Mouse (Mus musculus) heart, adult 2 months (tissue): ENCODE results near the gene Clip2. TPM values are rescaled to one million over a fixed set of nuclear protein-coding genes. Genes with fewer than 3 reads are reported as not detected.
A peak's percentile ranks its signal among the peaks of the same experiment; 100 is the strongest.

Source experiments
- DNase-seq, 2 experiments: peaks; one replicate each; pipeline ENCODE4 v3.0.0; 2021
- H3K27ac ChIP-seq: fragments of 200-600 bp; 2 replicates; pipeline ENCODE4 v1.8.1; 2022
- H3K27me3 ChIP-seq: fragments of 200-500 bp; 2 replicates; pipeline ENCODE4 v1.6.1; 2012; ENCODE audit warnings: mild to moderate bottlenecking, low read length, inconsistent platforms, mixed read lengths; ENCODE audit not compliant: control insufficient read depth, insufficient read depth
- H3K36me3 ChIP-seq: fragments of 200-500 bp; 2 replicates; pipeline ENCODE4 v1.6.1; 2012; ENCODE audit warnings: low read length, inconsistent platforms; ENCODE audit not compliant: control insufficient read depth, insufficient read depth
- H3K4me1 ChIP-seq: fragments of 200-500 bp; 2 replicates; pipeline ENCODE4 v1.6.1; 2011; ENCODE audit warnings: low read length; ENCODE audit not compliant: control insufficient read depth, insufficient read depth
- H3K4me3 ChIP-seq: fragments of 200-600 bp; 2 replicates; pipeline ENCODE4 v1.8.1; 2022
- H3K79me2 ChIP-seq: fragments of 200-500 bp; replicated peaks from 2 replicates; pipeline ENCODE4 v1.6.1; 2012; ENCODE audit warnings: mild to moderate bottlenecking, inconsistent platforms, low read length, moderate library complexity, mixed read lengths; ENCODE audit not compliant: control insufficient read depth, insufficient read depth
- H3K9ac ChIP-seq: fragments of 200-500 bp; 2 replicates; pipeline ENCODE4 v1.6.1; 2012; ENCODE audit warnings: low read depth, mild to moderate bottlenecking, control low read depth, inconsistent platforms, low read length, mixed read lengths
- CTCF ChIP-seq: fragments of 200-600 bp; IDR thresholded peaks from 2 replicates; pipeline ENCODE4 v1.8.1; 2022; ENCODE audit warnings: antibody characterized with exemption, mild to moderate bottlenecking, moderate library complexity
- EP300 ChIP-seq: fragments of 200-500 bp; IDR thresholded peaks from 2 replicates; pipeline ENCODE4 v1.6.1; 2011; ENCODE audit warnings: low read depth, low read length, control low read depth; ENCODE audit not compliant: insufficient read depth
- POLR2A ChIP-seq: fragments of 200-500 bp; IDR thresholded peaks from 2 replicates; pipeline ENCODE4 v1.6.1; 2011; ENCODE audit warnings: mild to moderate bottlenecking, low read depth, low read length, control low read depth; ENCODE audit not compliant: insufficient read depth
- WGBS: fragments of 180-500 bp; shearing (Covaris S2); methylation state at CpG from one replicate; pipeline ENCODE4 v1.1.7; 2018; 5-methylcytosine and 5-hydroxymethylcytosine counted together
- intact Hi-C: fragments of 180-260 bp; cut with DNase I; formaldehyde crosslinking; loops from one replicate; pipeline ENCODE4 v1.15.1; 2025
- microRNA-seq, 2 experiments: library from miRNA; unstranded; fragments of <30 nt; microRNA quantifications; one replicate each; pipeline ENCODE4 v1.2.0; 2021
- polyA plus RNA-seq: library from polyadenylated mRNA; depleted of rRNA; stranded (reverse); fragments of >200 nt; gene quantifications from 2 replicates; pipeline ENCODE4 v1.2.3, GENCODE M21; 2012; rRNA removed
- total RNA-seq, 2 experiments: library from RNA; stranded (reverse); gene quantifications; 2 replicates each; pipeline ENCODE4 v1.2.3; 2021

Gene Clip2
- total and polyA plus RNA-seq, 3 experiments, result 6.2 to 8.0 (median 7.0) TPM

DNA sequence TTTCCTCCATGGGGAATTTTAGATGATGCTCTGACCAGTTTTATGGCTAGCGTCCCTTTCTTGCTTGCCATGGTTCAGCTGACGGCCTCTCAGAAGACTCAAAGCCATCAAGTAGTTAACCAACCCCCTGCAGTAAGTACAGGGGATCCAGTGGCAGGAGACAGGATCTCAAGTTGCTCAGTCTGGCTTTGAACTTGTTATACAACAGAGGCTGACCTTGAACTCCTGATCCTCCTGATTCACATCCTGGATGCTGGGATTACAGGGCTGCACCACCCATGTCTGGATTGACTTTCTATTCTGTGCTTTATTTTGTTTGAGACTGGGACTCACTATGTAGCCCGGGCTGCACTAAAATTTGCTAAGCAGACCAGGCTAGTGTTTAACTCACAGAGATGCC is 110.2 kb downstream of the Clip2 start:
- Histone ChIP-seq H3K36me3 (no peaks in the 10 kb centered on the region), H3K4me1 (peaks cover 18% of the 10 kb centered on the region), H3K27me3 (no peaks in the 10 kb centered on the region), H3K9ac (no peak overlapping the region), H3K27ac (no peak overlapping the region), H3K4me3 (no peak overlapping the region), H3K79me2 (peaks cover 2% of the 10 kb centered on the region; the same call in 1 of the 2 replicates)
- DNase-seq, result no peak
- 92% methylated on average over 3 of the region's 3 CpGs for WGBS
- TF ChIP-seq EP300 (no peak), CTCF (no peak), POLR2A (no peak)
- intact Hi-C loops, result no loop called here

DNA sequence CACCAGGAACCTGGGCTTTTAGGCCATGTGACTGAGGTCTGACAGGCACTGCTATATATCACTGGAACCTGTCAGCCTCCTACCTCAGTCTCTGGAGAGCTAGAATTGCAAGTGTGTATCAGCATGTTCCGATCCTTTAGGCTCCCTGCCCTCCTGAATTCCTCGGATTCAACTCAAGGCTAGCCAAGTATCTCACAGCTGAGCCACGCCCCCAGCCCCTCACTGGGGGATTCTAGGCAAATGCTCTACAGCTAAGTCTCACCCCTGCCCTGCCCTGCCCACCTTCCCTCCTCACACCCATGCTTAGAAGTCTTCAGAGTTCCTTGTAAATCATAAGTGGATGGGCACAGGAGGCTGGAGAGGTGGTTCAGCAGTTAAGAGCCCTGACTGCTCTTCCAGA is 111.1 kb downstream of the Clip2 start:
- no peak for DNase-seq
- Histone ChIP-seq H3K4me1 (peaks cover 20% of the 10 kb centered on the region), H3K27me3 (no peaks in the 10 kb centered on the region), H3K4me3 (no peak overlapping the region), H3K36me3 (no peaks in the 10 kb centered on the region), H3K79me2 (peaks cover 2% of the 10 kb centered on the region; the same call in 1 of the 2 replicates), H3K9ac (no peak overlapping the region), H3K27ac (no peak overlapping the region)
- WGBS, result 35% methylated on average over 3 of the region's 3 CpGs
- intact Hi-C loops, result no loop called here
- TF ChIP-seq CTCF, result no peak
- no peak for TF ChIP-seq POLR2A
- TF ChIP-seq EP300, result no peak

DNA sequence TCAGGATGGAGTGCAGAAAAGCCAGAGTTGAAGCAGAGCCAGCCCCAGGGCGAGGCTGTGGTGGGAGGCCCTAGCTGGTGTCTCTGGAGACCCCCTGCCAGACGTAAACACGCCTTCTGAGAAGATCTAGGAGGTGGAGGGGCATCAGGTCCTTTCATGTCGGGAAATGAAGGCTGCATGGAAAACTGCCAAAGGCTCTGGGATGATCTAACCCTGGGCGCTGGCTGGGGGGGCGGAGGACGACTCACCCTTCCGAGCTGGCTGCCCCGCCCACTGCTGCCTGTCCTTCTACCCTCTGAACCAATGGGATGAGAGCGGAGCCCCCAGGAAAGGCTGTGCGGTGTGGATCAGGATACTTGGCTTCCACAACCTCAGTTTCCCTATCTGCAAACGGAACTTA is 112.1 kb downstream of the Clip2 start:
- TF ChIP-seq EP300, result no peak
- no peak for TF ChIP-seq CTCF
- TF ChIP-seq POLR2A, result no peak
- H3K4me3 ChIP-seq, result no peak overlapping the region
- intact Hi-C loops, result no loop called here
- H3K27ac ChIP-seq, result no peak overlapping the region; the same call in 1 of the 2 replicates
- peaks cover 2% of the 10 kb centered on the region; the same call in 1 of the 2 replicates for H3K79me2 ChIP-seq
- H3K4me1 ChIP-seq, result peaks cover 19% of the 10 kb centered on the region
- no peak overlapping the region for H3K9ac ChIP-seq
- 22% methylated on average over 12 of the region's 12 CpGs for WGBS
- DNase-seq, result peak; percentile 62
- no peaks in the 10 kb centered on the region for H3K27me3 ChIP-seq
- no peaks in the 10 kb centered on the region for H3K36me3 ChIP-seq

GRCm38 (mm10) chr5:134439481-134439880 is 112.8 kb downstream of the Clip2 start:
- intact Hi-C loops, result loop anchor here (2.0 kb wide), 1 partner anchor 15 kb away; no protein-coding TSS in a partner anchor
- H3K27me3 ChIP-seq, result no peaks in the 10 kb centered on the region
- no peak overlapping the region for H3K9ac ChIP-seq
- DNase-seq, result no peak
- H3K27ac ChIP-seq, result no peak overlapping the region; the same call in 1 of the 2 replicates
- 94% methylated on average over 7 of the region's 7 CpGs for WGBS
- H3K4me3 ChIP-seq, result no peak overlapping the region
- no peak for TF ChIP-seq CTCF
- H3K4me1 ChIP-seq, result peaks cover 19% of the 10 kb centered on the region
- peaks cover 2% of the 10 kb centered on the region; the same call in 1 of the 2 replicates for H3K79me2 ChIP-seq
- no peaks in the 10 kb centered on the region for H3K36me3 ChIP-seq

Small RNAs within 50 kb of the gene (microRNA-seq; reads per million reads assigned to microRNA genes)
- gene Gm26340, result 0 reads per million in 2 experiments
- gene Mir7228, result 0 to 0.77 reads per million in 2 experiments

Other genes starting within 250 kb of the Clip2 start
- gene Gtf2i, start 237.7 kb downstream of the Clip2 start, total RNA-seq, result 100 to 1,000 TPM; 187 to 210 TPM
- gene Gtf2i, start 237.7 kb downstream of the Clip2 start, polyA plus RNA-seq, result 67.8 and 87.4 TPM in 2 replicates
- gene Gtf2ird1, start 95.7 kb downstream of the Clip2 start, total RNA-seq, result 10 to 100 TPM; 23.8 to 26.4 TPM
- gene Gtf2ird1, start 95.7 kb downstream of the Clip2 start, polyA plus RNA-seq, result 13.4 and 18.0 TPM in 2 replicates
- gene Syna, start 7.7 kb upstream of the Clip2 start, total RNA-seq, result not detected
- gene Syna, start 7.7 kb upstream of the Clip2 start, polyA plus RNA-seq, result not detected in 2 replicates
- gene Rfc2, start 28.9 kb upstream of the Clip2 start, total RNA-seq, result 10 to 100 TPM; 21.0 to 24.6 TPM
- gene Rfc2, start 28.9 kb upstream of the Clip2 start, polyA plus RNA-seq, result 32.5 and 44.8 TPM in 2 replicates
- 1 to 10 TPM; 1.1 to 1.6 TPM for gene Lat2, start 62.6 kb upstream of the Clip2 start, total RNA-seq
- gene Lat2, start 62.6 kb upstream of the Clip2 start, polyA plus RNA-seq, result 2.0 and 3.3 TPM in 2 replicates
- 100 to 1,000 TPM; 126 to 137 TPM for gene Eif4h, start 87.1 kb upstream of the Clip2 start, total RNA-seq
- 131 and 179 TPM in 2 replicates for gene Eif4h, start 87.1 kb upstream of the Clip2 start, polyA plus RNA-seq
- 1 to 10 TPM; 4.0 to 5.0 TPM for gene Limk1, start 136.2 kb upstream of the Clip2 start, total RNA-seq
- 7.3 and 8.1 TPM in 2 replicates for gene Limk1, start 136.2 kb upstream of the Clip2 start, polyA plus RNA-seq
- gene Eln, start 194.9 kb upstream of the Clip2 start, total RNA-seq, result 10 to 100 TPM; 33.5 to 49.9 TPM
- gene Eln, start 194.9 kb upstream of the Clip2 start, polyA plus RNA-seq, result 124 and 131 TPM in 2 replicates